Mouse (Mus musculus) B cell, adult 2 months (primary cell): Measurements from ENCODE around the gene Pros1.

Experiments used
- DNase-seq, 2 experiments: peaks; one replicate each; pipeline ENCODE4 v3.0.0; 2022

Pros1 gene

DNA sequence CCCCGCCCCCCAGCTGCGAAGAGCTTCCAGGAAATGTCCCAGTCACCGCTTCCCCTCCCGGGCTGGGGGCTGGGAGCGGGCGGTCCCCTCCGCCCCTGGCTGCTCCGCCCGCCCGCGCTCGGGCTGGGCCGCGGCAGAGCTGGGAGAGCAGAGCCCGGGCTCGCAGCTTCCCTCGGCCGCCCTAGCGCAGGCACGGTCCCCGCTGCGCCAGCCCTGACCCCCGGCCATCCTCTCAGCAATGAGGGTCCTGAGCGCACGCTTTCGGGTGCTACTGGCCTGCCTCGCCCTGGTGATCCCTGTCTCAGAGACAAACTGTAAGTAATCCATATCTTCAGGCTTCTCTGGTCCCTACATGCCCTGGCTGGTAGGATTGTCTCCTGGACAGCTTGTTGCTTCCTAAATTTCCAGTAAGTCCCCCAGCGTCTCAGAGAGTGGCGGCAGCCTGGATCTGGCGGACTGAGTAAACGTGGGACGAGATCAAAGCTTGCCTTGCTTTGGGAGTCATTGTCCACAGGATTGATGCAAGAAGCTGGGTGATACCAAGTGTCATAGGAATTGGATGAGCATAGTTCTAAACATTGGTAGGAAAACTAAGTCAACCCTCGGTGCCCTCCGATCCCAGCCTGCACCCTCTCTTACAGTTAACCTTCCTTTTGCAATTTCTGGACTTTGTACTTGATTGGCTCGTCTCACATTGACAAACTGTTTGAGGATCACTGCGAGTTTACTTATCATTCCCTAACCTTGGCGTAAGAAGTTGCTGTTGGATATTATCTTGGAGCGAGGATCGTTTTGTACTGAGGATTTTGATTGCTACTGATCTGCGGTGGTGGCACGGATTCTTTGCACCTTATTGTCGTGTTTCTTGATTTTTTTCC is at the start of gene Pros1:
Gene Pros1 (plus strand): TSS at position 117 of the 878 bp plus-strand sequence.
- DNase-seq: peak; percentile 22 to 32

DNA sequence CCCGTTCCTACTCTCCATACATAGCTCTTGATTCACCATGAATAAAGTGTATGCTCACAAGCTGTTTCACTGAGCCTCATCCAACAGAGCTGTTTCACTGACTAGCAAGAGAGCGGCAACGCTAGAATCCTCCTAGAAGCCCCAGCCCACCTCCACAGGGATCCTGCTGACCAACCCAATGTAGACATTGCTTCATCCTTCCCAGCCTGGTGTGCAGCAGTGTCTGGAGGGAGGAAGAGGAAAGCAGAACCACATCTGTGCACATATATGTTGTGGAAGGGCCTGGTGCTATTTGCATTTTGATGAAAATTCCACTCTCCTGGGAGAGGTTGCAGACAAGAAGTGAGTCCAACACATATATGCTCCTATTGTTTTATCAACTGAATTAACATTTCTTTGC is 49.5 kb upstream of the Pros1 start:
- no peak for DNase-seq

DNA sequence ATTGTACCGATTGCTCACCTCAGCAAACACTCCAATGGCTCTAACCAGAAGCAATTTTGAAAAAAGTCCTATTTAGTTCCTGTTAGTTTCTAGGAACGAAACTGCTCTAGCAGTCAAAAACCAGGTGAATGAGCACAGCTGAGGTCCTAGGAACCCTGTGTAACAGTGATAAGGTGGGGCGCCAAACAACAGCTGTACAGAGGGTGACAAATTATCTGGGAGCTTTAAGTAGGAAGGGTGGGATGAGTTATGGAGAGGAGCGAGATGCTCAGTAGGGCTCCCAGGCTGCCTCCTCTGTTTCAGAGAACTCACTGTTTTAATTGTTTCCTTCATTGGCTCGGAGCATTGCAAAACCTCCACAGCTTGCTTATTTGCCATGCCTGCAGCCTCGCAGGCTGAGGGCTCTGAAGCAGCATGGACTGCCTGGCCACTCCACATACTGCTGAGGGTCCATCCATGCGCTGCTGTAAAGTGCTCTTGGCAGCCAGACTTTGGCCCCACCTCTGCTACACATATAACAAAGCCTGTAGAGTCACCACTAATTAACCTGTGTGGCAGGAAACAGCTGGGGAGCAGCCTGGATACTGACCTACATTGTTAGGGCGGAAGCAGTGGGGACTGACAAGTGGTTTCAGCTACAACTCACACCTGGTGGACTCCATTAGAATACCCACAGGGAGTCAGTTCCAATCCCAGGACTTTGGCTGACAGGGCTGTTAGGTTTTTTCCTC is 46.7 kb upstream of the Pros1 start:
- DNase-seq: no peak

DNA sequence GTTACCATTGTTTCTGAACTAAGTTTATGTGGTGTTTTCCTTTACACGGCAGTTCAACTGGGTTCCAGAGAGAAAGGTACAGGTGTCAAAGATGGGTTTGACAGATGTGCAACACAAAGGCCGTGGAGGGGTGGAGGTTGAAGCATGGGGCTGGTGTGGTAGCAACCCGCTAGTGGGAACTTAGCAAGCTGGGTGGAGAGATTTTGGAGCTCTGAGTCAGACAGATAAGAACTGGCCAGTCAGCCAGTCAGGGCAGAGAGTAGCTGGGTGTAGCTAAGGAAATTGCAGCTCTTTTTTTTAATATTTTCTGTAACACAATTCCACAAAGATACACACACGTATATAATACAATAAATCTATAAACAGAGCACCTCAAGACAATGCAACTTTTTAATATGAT is 43.3 kb upstream of the Pros1 start:
- no peak for DNase-seq

DNA sequence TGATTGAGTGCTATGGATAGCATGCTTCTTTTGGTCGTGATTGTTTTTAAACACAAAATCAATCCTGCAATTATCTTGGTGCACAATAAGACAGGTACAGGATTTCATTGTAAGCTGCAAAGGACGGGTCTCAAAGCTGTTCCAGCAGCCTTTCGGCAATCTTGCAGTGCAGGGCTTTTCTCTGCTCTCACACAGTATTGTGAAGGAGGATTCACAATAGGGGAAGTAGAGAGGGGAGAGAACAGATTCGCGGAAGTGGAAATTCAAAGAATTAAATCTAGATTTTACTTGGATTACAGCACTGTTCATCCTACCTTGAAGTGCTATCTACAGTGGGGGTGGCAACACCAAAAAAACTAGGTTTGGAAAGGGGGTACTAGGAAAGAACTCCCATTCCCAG is 40.3 kb upstream of the Pros1 start:
- DNase-seq: no peak

DNA sequence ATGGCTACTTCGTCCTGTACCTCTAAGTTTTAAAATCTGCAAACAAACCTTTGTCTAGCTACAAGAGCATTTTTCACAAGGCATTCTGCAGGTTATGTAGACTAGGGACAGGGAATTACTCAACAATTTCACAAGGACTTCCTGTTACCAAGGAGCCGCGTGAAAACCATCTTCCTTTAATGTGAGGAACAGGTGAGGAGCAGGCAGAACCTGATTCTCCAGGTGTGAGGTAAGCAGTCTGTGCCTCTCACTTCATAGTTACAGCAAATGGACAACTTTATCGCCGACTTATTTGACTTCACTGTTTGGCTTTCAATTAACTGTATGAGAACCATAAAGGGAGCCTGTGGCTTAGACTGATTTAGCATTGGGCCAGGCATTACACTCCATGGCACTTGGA is 39.6 kb upstream of the Pros1 start, which contains the start of gene Stx19:
Gene Stx19 (plus strand): TSS at position 186 of the 400 bp plus-strand sequence.
- DNase-seq: no peak

DNA sequence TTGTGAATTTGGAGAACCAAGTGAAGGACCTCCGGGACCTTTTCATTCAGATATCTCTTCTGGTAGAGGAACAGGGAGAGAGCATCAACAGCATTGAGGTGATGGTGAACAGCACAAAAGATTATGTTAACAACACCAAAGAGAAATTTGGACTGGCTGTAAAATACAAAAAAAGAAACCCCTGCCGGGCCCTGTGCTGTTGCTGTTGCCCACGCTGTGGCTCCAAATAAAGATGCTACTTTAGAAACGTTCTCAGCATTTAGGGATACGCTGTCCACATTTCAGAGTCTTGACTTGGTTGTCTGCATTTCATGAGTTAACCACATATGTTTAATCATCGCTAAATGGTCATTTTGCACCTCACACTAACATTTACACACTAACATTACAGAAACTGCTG is 31.6 kb upstream of the Pros1 start:
- no peak for DNase-seq

DNA sequence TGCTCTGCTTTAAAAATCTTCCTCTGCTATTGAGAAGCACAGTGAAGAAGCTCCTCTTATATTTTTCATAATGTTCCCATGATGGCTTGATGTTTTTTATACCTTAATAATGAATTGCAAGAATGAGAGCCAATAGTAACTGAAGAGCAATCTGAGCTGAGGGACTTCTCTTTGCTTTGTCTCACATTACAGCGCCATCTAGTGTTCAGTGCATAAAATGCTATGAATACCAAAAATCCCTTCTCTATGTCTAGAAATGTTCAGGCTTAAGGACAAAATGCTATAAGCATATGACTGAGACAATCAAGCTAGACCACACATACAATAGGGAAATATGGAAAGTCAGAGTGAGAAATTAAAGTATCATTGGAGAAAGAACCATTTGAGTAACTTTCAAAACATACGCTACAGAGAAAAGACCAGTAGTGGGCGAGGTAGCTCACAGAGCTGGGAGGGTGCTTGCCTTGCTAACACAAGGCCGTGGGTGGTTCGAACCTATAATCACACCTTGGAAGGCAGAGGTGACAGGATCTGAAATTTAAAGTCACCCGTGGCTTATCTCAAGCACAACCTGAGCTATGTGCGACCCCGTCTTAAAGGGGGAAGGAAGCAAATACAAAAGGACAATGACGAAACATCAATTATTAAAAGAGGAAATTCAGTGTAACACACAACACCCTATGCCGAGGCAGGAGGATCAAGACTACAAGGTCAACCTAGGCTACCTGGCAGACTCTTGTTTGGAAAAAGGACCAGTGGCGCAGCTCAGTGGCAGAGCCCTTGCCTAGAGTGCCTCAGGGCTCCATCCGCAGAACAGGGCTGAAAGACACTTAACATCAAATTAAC is 27.7 kb upstream of the Pros1 start:
- DNase-seq: peak; percentile 14 to 26

DNA sequence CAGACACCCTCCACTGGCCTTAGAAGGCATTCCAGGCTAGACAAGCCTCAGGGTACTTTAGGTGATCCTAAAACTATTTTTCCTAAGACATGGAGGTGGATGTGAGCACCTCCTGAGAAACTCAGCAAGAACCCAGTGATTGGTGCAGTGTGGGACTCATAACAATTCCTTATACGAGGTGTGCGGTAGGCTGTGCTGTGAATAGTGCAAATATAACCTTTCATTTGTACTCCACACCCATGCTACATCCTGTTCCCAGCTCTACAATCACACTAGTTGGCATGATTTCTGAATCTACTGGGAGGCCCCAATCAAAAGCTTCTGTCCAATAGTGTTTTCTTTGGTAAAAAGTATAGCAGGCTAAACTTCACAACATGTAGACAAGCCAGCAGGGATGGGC is 22.1 kb upstream of the Pros1 start:
- DNase-seq: no peak

DNA sequence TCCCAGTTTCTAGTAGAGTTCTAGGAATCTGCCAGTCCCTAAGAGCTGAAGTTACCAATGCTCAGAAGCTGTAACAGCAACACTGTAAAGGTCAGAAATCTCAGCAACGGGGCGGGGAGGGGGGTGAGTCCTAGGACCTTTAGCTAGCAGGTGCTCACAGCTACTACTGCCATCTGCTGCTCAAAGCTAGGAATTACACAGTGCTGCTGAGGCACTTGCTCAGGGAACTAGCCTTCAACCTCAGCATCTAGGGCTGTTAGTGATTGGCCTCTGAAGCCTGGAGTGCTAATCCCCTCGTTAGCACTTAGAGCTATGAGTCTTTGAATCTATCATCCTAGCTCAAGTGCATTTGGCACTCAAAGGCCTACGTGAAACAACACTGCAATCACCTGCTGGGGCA is 21.6 kb upstream of the Pros1 start:
- DNase-seq: peak; percentile 62

DNA sequence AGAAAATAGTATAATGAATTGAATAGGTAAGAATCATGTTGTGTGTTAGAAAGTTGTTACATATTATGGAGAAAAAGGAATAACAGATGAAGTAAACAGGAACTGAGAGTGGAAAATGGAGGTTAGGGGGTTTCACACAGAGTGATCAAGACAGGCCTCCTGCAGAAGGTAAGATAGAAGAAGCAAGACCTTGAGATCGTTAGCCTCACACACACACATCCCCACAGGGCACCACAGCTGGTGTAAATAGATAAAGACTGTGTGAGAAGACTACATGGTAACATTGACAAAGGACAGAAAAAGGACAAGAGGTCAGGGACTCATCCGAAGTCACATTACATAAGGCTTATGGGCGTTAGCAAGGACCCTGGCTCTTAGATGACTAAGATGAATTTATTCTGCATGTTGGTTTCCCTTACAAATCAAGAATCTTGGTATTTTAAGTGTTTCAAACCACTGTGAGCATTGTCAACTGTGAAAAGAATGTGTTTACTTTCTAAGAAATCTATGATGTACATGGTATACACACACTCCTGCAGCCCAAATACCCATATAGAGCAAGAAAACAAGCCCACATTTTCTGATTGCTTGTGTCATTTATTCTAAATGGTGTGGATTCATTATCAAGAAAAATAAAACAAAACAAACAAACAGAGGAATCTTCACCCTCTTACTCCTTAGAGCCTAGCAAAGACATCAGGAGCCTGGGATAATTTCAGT is 19.9 kb upstream of the Pros1 start:
- peak; percentile 18 to 19 for DNase-seq

DNA sequence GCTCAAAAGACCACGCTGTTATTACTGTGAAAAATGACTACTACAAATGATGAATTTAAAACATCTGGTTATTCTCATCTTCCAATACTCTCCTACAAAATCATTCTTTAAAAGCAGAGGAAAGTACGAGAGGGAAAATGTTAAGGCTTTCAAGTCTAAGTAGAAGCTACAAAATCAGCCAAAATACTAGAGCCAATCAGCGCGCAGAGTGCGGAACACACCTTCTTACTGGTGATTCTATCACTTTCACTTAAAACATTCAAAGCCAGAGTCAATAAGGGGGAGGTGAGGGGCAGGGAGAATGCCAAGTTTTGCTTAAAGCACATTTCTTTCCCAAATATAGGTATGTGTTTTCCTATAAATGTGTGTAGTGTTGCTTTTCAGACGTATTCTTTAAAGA is 8.8 kb upstream of the Pros1 start:
- no peak for DNase-seq

DNA sequence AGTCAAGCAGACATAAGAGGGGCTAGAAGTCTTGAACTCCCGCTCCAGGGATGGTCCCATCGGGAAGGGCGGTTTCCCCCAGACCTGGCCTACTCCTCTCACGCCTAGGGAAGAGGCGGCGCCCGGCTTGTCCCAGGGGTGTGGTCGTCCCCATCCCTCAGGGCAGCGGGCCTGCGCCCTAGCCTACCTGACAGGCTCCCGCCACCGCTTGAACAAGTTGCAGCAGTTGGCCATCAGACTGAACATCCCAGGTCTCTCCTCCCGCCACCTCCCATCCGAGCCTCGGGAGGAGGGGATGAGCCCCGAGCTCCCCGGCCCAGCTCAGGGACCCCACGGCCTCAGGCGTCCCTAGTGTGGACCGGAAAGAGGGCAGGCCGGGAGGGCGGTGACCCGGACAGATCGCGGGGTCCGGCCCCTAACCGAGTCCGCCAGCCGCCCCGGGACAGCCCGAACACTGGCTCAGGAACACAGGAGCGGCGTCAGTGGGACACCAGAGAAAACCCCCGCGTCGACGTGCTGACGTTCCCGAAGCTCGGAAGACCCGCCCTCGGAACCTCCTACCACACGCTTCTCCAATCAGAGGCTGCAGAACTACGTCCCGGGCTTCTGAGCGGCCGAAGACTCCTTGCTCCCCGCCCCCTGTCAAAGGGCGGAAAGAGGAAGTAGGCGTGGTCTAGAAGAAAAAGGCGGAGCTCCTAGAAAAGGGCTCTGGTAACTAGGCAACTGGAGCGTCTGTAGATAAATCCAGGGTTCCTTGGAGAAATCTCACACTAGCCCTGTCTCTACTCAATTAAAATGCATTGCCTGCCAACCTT is 7.4 kb upstream of the Pros1 start, which contains the start of gene Arl13b:
Gene Arl13b (minus strand): TSS at position 543 of the 815 bp plus-strand sequence.
- DNase-seq: peak; percentile 93 to 95

DNA sequence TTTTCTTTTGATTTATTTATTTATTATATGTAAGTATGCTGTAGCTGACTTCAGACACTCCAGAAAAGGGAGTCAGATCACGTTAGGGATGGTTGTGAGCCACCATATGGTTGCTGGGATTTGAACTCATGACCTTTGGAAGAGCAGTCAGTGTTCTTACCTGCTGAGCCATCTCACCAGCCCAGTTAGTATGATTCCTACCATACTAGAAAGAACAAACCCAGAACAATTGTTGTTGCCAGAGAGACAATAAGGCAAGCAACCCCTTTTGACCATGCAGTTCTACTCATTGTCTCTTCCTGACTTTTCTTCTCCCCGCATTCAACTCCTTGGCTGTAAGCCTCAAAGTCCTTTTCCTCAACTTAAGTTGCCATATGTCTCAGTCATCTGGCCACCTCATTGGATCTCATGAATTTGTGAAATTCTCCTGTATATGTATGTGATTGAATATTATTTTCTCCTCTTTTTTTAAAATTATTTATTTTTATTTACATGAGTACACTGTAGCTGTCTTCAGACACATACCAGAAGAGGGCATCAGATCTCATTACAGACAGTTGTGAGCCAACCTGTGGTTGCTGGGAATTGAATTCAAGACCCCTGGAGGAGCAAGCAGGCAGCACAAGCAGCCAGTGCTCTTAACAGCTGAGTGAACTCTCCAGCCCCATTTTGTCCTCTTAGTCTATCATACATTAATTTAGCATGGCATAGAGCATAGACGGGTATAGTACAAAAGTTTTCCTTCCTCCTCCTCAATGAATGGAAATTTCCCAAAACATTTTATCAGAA is 1.4 kb upstream of the Pros1 start:
- DNase-seq: peak in 1 of 2 experiments; percentile 26

DNA sequence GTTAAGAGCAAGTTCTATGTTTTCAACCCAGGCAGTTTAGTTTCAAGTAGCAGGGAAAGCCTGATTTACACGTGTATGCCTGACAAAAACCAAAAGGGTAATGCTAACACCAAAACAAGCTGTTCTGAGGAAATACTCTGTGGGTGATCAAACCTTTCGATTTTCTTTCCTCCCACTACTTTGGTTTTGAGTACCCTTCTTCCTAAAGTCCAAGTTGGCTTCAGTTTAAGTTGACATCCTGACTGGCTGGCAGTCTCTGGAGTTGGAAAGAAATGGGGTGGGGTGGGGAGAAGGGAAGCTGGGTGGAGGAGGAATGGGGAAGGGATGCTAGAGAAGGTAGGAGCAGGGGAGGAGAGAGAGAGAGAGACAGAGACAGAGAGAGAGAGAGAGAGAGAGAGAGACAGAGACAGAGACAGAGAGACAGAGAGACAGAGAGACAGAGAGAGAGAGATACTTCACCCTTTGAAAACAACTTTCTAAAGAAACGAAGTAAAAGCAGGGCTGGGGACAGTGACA is 438 bp upstream of the Pros1 start:
- no peak for DNase-seq

DNA sequence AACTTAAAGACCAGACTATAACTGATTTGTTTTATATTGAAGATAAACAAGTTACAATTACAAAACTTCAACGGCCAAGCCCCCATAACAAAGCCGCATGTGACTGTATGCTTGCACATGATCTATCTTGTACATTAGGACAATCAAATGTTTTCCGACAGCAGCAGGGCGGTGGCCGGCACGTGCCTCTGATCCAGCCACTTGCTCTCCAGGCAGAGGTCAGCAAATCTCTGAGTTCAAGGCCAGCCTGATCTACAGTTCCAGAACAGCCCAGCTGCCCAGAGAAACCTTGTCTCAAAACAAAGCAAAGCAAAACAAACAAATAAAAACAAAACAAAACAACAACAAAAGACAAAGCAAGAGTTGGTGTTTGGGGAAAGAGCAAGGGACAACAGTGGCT is 1.3 kb downstream of the Pros1 start:
- DNase-seq: no peak

DNA sequence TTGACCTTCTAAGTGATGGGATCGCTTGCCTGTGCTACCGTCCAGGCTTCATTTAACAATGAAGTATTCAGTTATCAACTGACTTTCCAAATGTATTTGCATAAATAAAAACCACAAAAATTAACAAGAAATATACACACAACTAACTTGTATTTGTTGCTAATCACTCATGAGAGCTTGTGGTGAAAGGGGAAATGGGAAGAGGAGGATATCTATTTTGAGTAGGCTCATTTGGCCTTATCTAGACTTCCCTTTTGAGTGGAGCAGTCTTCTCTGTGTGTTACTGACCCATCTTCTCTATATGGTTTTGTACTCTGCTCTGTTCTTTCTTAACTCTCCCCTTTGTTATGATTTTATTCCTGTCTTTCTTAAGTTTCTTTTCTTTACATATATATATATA is 2.2 kb downstream of the Pros1 start:
- no peak for DNase-seq

DNA sequence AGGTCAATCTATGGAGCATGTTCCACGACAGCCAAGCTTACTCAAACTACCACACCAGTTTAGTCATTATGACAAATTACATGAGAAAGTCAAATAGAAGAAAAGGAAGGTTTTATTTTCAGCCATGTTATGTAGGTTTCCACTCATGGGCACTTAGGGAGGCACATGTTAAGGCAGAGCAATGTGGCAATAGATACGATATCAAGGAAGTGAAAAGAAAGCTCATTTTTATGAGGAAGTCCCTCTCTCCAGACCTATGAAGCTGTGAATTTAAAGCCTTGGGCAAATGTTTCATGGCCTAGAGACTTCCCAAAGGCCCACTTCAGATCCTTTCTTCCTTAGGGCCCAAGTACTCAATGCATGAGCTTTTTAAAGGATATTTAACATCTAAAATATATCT is 3.4 kb downstream of the Pros1 start:
- DNase-seq: no peak

DNA sequence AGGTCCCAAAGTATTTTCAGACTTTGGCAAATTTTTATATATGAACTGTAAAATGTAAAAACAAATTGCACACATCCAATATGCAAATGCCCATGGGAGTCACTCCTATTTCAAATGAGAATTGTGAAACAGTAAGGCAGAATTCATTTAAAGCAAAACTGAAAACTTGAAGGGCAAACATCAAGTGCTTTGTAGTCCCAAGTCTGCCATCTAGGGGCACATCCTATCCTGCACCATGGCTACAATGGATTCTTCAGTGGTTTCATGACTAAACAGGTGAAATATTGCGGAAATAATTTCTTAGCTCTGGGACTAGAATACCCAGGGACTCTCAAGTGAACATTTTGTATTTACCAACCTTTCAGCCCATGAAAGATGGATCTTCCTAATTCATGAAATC is 3.9 kb downstream of the Pros1 start:
- no peak for DNase-seq

DNA sequence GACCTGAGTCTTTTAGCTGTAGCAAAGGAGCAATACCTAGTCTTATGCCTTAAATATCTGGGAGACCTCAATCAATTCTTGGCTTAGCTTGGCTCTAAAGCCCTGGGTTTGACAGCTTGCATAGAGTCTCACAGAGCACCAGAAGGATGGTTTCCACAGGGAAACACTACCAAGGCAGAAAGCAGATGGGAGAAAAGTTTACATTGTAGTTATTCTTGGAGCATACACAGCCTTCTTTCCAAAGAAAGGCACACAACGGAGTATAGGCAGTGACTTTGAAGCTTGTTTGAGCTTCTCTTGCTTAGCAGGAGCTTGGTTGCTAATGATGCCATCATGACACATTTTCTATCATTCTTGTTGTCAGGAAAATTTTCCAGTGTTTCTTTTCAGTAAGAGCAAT is 6.0 kb downstream of the Pros1 start:
- no peak for DNase-seq
